12 mouse cellular contexts compared by ENCODE assay signal in genomic region chr12:65931848-65932247, GRCm38 (mm10).
DNase-seq lines count a peak whose midpoint lies in the region; ATAC-seq and TF ChIP-seq lines count a peak whose summit lies in the region.
"Had no signal": no experiment of that assay in that cellular context is flagged by ENCODE, and none has a peak within 500 bp of the region (broad histone marks: within the 10 kb centered on the region; RNA-seq: fewer than 3 reads in every experiment).

No protein-coding gene starts in this region.

- H3K4me3 ChIP-seq in forebrain, embryonic 14.5 days (ENCODE audit: low read depth, low read length): no peak overlapping the region
- no peak overlapping the region for H3K4me3 ChIP-seq in forebrain, embryonic 10.5 days
- no peak overlapping the region for H3K4me3 ChIP-seq in lung, embryonic 14.5 days (ENCODE audit: low read depth, low read length)
- H3K4me3 ChIP-seq: gastrocnemius, adult 2 months had no signal

- TF ChIP-seq CTCF in lung, embryonic 14.5 days (IDR thresholded peaks at IDR 0.05; ENCODE audit: low read depth): peak; percentile 58
- peak; percentile 65; the same call in 1 of the 2 replicates for TF ChIP-seq CTCF in brain, embryonic 14.5 days (IDR thresholded peaks at IDR 0.05; ENCODE audit: borderline replicate concordance, extremely low read depth, insufficient read depth, insufficient read length)

- no peak for TF ChIP-seq POLR2A in brain, embryonic 14.5 days (IDR thresholded peaks at IDR 0.05; ENCODE audit: borderline replicate concordance, extremely low read depth, insufficient read depth, insufficient read length, poor library complexity, severe bottlenecking)

- H3K27ac ChIP-seq in forebrain, embryonic 14.5 days (ENCODE audit: low read depth, low read length): no peak overlapping the region
- H3K27ac ChIP-seq in forebrain, embryonic 10.5 days: no peak overlapping the region
- H3K27ac ChIP-seq in lung, embryonic 14.5 days (ENCODE audit: low read depth): no peak overlapping the region
- H3K27ac ChIP-seq: gastrocnemius, adult 2 months had no signal

- no peak overlapping the region for H3K4me2 ChIP-seq in forebrain, embryonic 14.5 days (ENCODE audit: low read length)
- no peak overlapping the region for H3K4me2 ChIP-seq in lung, embryonic 14.5 days

- 35% methylated on average over 4 of the region's 4 CpGs for WGBS in forebrain, embryonic 14.5 days
- whole genome bisulfite sequencing in forebrain, embryonic 10.5 days: 50% methylated on average over 4 of the region's 4 CpGs
- 13% methylated on average over 4 of the region's 4 CpGs for WGBS in lung, embryonic 14.5 days

- H3K9me3 ChIP-seq in forebrain, embryonic 14.5 days (replicated peaks; ENCODE audit: control insufficient read depth, low read length): no peaks in the 10 kb centered on the region
- H3K9me3 ChIP-seq in forebrain, embryonic 10.5 days: no peaks in the 10 kb centered on the region
- no peaks in the 10 kb centered on the region for H3K9me3 ChIP-seq in lung, embryonic 14.5 days (ENCODE audit: low read depth, low read length)

- ATAC-seq in forebrain, embryonic 14.5 days: no peak
- no peak for ATAC-seq in lung, embryonic 14.5 days (ENCODE audit: insufficient read depth)

- no peaks in the 10 kb centered on the region for H3K4me1 ChIP-seq in forebrain, embryonic 14.5 days (ENCODE audit: control insufficient read depth, insufficient read depth, low read length)
- no peaks in the 10 kb centered on the region for H3K4me1 ChIP-seq in forebrain, embryonic 10.5 days
- H3K4me1 ChIP-seq in lung, embryonic 14.5 days (ENCODE audit: insufficient read depth): no peaks in the 10 kb centered on the region

- H3K27me3 ChIP-seq in forebrain, embryonic 14.5 days (replicated peaks; ENCODE audit: control insufficient read depth, insufficient read depth, low read length): no peaks in the 10 kb centered on the region
- H3K27me3 ChIP-seq in forebrain, embryonic 10.5 days (ENCODE audit: poor library complexity, severe bottlenecking): no peaks in the 10 kb centered on the region
- no peaks in the 10 kb centered on the region for H3K27me3 ChIP-seq in lung, embryonic 14.5 days (ENCODE audit: insufficient read depth, low read length)
- H3K27me3 ChIP-seq: CH12.LX had no signal

- H3K9ac ChIP-seq in forebrain, embryonic 14.5 days (ENCODE audit: low read length): no peak overlapping the region
- no peak overlapping the region for H3K9ac ChIP-seq in lung, embryonic 14.5 days

- DNase-seq in forebrain, embryonic 14.5 days (ENCODE audit: low spot score): peak; percentile 69
- DNase-seq in forebrain, embryonic 10.5 days (ENCODE audit: extremely low spot score, low spot score): no peak
- peak; percentile 45 for DNase-seq in lung, embryonic 14.5 days
- DNase-seq in lung, postnatal 4 days: no peak
- DNase-seq in brain, embryonic 14.5 days (ENCODE audit: low read depth): peak; percentile 73
- peak; percentile 5 to 36 for DNase-seq in layer of hippocampus, postnatal 14 days (ENCODE audit: low spot score in 2 of 2)
- DNase-seq in spleen, adult 12 weeks (ENCODE audit: low spot score): no peak
- DNase-seq in lung, adult 18-20 months: no peak
- DNase-seq: gastrocnemius, adult 2 months; heart, postnatal 14 days; spleen, adult 18-20 months had no signal

- H3K36me3 ChIP-seq in forebrain, embryonic 14.5 days (ENCODE audit: control insufficient read depth, insufficient read depth, low read length): no peaks in the 10 kb centered on the region
- H3K36me3 ChIP-seq in forebrain, embryonic 10.5 days (replicated peaks): no peaks in the 10 kb centered on the region
- H3K36me3 ChIP-seq in lung, embryonic 14.5 days (ENCODE audit: insufficient read depth): no peaks in the 10 kb centered on the region

Comparison
In these comparisons a context has a peak if more than half of its experiments do, and no peak if none do; other contexts are left out.
1. DNase-seq: peak in forebrain, embryonic 14.5 days (single experiment), lung, embryonic 14.5 days (single experiment), brain, embryonic 14.5 days (single experiment) and layer of hippocampus, postnatal 14 days (2 of 2); none in forebrain, embryonic 10.5 days (single experiment), lung, postnatal 4 days (0 of 2), spleen, adult 12 weeks (single experiment) and lung, adult 18-20 months (0 of 2).